Mouse (Mus musculus) CD4-positive, CD25-positive, alpha-beta regulatory T cell, adult 9 weeks (primary cell): ENCODE measurements around the gene Tead3. TPM values are rescaled to one million over a fixed set of nuclear protein-coding genes. Genes with fewer than 3 reads are reported as not detected.

Source experiments
- polyA plus RNA-seq: library from polyadenylated mRNA; unstranded; fragments of 100-300 nt; shearing (Covaris generic); gene quantifications from one replicate; pipeline ENCODE4 v1.2.1, GENCODE M21; 2017

Gene Tead3
- not detected for polyA plus RNA-seq

DNA sequence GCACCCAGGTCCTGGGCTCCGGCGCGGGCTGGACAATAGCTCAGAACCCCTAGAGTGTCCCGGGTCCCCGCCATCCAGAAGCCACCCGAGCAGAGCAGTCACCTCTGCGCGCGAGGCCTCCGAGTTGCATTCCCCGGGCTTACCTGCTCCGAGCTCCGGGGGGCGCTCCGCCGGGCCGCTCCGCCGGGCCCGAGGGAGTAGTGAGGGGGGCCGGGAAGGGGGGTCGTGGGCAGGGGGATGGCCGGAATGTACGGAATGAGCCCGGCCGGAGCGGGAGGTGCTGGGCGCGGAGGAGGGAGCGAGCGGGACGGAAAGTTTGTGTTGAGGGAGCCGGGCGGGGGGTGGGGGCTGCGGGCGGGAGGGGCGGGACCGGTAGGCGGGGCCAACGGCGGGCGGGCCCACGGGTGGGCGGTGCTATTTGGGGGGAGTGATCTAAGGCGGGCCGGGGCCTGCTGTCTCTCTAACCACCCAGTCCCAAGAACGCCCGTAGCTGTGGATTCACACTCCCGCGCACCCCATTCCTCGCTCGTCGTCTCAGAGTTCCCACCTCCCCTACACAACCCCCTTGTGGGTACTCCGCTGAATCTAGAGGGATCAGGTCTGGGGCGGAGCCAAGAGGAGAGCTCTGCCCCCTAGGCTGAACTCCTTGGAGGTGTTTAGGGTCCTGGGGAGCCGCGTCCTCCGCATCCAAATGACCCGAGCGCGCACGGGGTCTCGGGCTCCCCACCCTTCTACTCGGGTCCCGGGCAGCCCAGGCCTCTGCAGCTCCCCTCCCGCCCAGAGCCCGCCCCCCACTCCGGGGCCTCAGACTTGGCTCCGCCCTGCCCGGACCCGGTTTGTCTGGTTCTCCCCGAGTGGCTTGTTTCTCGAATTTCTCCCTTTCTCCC is at the start of gene Tead3:
Gene Tead3 (minus strand): TSS at position 352 of the 887 bp plus-strand sequence.

DNA sequence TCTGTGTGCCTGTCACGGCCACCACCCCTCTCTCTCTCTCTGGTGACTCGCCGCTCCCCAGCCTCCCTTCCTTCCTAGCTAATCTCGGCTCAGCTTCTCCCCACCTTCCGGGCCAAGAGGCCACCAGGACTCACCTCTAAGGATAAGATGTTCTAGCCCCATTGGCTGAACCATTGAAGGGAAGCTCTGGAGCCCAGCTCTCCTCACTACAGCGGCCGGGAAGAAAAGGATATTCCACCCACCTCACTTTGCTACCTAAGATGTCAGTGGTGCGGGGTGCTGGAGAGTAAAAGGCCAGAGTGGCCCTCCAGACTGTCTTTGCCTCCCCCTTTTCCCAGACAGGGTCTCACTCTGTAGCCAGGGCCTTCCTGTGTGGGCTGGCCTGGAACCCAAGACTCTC is 14.5 kb upstream of the Tead3 start, which contains the start of gene Tulp1:
Gene Tulp1 (minus strand): TSS at position 101 of the 400 bp plus-strand sequence.

DNA sequence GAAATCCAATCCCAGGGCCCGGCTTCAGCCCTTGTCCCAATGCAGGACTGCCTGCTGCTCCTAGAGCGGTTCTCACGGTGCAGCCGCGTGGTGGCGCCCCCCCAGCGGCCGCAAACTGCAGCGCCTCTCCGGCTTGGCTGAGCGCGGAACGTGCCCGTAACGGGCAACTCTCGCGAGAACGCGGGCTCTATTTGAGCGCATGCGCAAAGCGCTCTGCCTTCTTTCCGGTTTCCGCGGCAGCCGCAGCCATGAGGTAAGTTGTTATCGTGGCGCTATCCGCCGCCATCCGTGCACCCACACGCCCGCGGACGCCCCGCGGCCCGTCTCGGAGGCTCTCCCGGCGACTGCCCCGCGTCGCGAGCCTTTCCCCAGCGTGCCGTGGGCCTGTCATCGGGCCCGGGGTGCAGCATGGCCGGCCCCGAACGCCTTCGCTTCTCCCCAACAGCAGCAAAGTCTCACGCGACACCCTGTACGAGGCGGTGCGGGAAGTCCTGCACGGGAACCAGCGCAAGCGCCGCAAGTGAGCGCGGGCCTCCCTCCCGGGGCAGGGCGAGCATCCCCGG is 22.2 kb downstream of the Tead3 start, which contains the start of gene Rpl10a:
Gene Rpl10a (plus strand): TSS at position 106 of the 563 bp plus-strand sequence.

DNA sequence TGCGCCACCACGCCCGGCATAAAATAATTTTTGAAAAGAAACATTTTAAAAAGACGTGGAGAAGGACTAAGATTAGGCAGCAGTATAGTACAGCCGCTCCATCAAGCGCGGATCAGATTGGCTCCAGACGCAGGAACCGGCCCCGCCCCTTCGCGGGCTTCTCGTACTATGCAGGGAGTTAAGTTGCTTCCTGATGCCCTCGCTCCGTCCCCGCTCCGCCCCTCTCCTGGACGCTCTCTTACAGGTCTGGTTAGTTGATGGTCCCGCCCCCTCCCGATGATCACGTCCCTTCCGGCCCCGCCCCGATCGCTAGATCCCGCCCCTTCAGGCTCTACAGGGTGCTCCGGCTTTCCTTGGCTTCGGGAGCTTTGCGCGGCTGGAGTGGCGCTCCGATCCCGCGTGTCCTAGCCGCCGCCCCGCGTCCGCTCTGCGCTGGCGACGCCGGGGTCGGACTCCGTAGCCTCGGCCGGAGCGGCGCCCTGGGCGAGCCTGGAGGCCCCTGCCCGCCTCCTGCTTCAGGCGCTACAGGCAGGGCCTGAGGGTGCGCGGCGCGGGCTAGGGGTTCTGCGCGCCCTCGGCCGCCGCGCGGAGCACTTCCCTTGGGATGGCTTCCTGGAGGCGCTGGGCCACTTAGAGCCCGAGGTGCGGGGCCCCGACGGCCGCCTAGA is 37.3 kb downstream of the Tead3 start, which contains the start of gene Fance:
Gene Fance (plus strand): TSS at position 308 of the 668 bp plus-strand sequence.

Other genes starting within 250 kb of the Tead3 start
- not detected for gene Scube3, start 208.7 kb downstream of the Tead3 start, polyA plus RNA-seq
- 4.6 TPM for gene Zfp523, start 173.7 kb downstream of the Tead3 start, polyA plus RNA-seq
- gene Def6, start 143.0 kb downstream of the Tead3 start, polyA plus RNA-seq = 127 TPM
- 3.2 TPM for gene Ppard, start 118.1 kb downstream of the Tead3 start, polyA plus RNA-seq
- 5.4 TPM for gene Fance, start 37.3 kb downstream of the Tead3 start, polyA plus RNA-seq
- 597 TPM for gene Rpl10a, start 22.3 kb downstream of the Tead3 start, polyA plus RNA-seq
- not detected for gene Tulp1, start 14.4 kb upstream of the Tead3 start, polyA plus RNA-seq
- gene Fkbp5, start 166.7 kb upstream of the Tead3 start, polyA plus RNA-seq = 9.0 TPM
- not detected for gene Armc12, start 180.0 kb upstream of the Tead3 start, polyA plus RNA-seq
- not detected for gene Clpsl2, start 198.6 kb upstream of the Tead3 start, polyA plus RNA-seq
- gene Clps, start 209.9 kb upstream of the Tead3 start, polyA plus RNA-seq = not detected
- 1.4 TPM for gene Lhfpl5, start 224.8 kb upstream of the Tead3 start, polyA plus RNA-seq